Mouse (Mus musculus) embryo, embryonic 11 days (tissue): ENCODE data around the gene Taar4.

Experiments
- DNase-seq: peaks from one replicate; pipeline ENCODE4 v3.0.0-alpha.2; 2015

Taar4 gene

DNA sequence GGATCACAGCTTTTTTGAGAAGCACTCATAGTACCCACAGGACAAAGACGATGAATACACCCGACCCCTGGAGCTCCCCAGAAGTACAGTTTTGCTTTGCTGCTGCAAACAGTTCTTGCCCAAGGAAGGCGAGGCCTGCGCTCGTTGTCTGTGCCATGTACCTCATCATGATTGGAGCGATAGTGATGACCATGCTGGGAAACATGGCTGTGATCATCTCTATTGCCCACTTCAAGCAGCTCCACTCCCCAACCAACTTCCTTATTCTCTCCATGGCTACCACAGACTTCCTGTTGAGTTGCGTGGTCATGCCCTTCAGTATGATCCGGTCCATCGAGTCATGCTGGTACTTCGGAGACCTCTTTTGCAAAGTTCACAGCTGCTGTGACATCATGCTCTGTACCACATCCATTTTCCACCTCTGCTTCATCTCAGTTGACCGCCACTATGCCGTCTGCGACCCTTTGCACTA is at the start of gene Taar4:
Taar4 (plus strand) TSS at position 51 of the 472 bp plus-strand sequence.
- no peak for DNase-seq

DNA sequence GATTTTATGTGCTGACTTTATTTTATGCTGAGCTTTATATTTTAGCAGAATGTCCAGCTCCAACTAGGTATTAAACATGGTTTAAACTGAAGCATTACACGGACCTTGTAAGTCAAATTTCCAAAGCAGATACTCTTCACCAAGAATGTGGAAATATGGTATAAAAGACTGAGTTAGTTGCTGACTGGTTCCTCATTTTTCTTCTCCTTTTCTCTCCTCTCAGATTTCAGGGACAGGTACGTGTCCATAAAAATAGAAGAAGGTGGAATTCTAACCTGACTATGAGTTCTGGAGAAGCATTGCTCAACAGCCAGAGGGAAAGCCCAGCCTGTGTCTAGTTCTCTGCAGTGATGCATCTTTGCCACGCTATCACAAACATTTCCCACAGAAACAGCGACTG is 40.2 kb upstream of the Taar4 start, which contains the start of gene Taar1:
Taar1 (plus strand) TSS at position 301 of the 400 bp plus-strand sequence.
- DNase-seq: no peak

DNA sequence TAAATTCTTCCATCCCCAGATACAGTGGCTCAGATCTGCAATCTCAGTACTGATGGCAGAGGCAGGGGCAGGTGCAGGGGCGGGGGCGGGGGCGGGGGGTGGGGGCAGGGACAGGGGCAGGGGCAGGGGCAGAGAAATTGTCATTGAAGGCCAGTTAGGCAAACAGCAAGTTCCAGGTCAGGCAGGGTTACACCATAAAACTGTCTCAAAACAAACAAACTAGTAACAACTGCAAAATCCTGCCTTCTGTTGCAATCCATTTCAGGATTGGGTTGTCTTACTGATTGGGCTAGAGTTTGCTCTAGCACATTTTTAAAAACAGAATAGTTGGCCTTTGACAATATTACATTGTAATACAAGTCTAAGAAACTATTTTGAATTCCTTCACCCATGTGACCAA is 37.8 kb upstream of the Taar4 start:
- no peak for DNase-seq

DNA sequence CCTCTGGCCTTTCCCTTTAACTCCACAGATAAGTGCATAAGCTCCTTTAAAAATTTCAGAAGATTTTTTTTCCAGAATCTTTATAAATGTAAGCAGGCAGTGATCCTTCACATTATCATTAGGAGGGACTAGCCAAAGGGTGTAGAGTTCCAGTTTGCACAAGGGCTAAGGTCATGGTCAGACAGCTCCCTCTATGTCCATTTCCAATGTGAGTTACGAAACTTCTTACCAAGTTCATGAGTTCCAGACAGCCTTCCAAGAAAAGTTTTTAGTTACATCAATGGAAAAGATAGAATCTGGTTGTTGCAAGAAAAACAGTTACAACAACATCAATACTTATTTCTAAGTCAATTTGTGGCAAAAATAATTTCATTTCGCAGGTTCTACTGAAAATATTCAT is 36.4 kb upstream of the Taar4 start:
- no peak for DNase-seq

DNA sequence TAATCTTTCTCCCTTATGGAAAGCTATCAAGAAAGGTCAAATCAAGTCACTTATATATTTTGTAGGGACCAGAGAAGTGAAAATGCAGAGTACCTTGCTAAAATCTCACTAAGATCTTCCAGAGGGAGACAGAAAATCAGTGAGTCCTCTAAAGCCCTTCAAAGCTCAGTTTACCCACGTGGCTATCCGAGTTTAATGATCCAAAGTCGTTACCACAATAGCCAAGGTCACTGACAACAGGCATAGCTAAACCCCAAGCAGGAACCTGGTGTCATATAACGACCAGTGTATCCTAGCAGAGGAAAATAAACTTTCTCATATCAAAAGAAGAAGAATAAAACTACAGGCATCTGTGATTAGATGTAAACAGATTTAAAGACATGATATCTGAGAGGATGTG is 22.7 kb upstream of the Taar4 start:
- DNase-seq: no peak

DNA sequence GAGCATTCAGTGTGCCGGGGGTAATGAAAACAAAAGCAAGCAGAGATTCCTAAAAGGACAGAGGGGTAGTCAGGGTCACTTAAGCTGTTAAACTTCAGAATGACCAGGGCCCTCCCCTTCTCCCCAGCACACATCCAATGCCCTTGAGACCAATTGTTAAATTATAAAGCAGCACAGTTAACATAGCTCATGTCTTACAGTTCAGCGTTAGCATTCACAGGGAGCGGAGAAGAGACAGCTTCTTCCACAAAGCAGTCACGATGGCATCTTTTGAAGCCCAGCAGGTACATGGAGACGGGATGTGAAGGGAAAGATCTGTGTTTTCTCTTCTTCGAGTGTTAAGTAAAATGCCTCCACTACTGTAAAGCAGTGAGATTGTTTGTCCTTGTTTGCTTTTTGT is 22.0 kb upstream of the Taar4 start, which contains the start of gene Taar2:
Taar2 (plus strand) TSS at position 261 of the 400 bp plus-strand sequence.
- DNase-seq: no peak

DNA sequence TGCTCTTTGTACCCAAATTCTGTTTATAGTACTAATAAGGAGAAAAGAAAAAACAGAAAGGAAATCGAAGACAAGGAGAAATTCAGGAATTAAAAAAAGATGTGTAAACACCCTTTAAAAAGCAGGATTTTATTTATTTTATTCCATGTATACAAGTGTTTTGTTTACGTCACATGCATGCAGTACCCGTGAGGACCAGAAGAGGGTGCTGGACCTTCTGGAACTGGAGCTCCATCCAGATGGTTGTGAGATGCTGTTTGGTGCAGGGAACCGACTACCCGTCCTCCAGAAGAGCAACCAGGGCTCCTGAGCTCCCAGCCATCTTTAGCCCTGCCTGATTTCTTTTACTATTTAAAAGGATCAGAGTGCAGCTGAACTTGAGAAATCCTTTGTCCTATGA is 17.8 kb upstream of the Taar4 start:
- no peak for DNase-seq

DNA sequence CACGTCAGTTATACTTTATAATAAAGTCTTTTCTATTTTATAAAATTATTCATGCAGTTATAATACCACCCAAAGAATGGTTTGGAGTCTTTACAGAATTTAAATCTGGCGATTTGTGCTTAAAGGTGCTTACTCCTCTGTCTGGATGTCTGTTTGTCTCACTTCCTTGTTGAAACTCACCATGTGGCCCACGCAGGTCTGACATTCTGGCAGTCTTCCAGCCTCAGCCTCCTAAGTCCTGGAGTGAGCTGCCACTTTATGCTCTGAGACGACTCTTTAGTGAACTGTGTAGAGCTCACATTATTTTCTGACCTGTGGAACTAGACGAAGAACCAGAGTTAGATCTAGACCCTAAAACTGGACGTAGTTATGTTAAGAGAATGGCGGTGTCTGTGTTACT is 12.3 kb upstream of the Taar4 start:
- DNase-seq: no peak

DNA sequence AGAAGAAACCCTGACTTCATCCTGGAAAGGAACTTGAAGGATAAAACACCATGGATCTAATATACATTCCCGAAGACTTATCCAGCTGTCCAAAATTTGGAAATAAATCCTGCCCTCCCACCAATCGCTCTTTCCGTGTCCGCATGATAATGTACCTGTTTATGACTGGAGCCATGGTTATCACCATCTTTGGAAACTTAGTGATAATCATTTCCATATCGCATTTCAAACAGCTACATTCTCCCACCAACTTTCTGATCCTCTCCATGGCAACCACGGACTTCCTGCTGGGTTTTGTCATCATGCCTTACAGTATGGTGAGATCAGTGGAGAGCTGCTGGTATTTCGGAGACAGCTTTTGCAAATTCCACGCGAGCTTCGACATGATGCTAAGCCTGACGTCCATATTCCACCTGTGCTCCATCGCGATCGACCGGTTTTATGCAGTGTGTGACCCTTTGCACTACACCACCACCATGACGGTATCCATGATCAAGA is 10.7 kb upstream of the Taar4 start, which contains the start of gene Taar3:
Taar3 (plus strand) TSS at position 51 of the 498 bp plus-strand sequence.
- no peak for DNase-seq

DNA sequence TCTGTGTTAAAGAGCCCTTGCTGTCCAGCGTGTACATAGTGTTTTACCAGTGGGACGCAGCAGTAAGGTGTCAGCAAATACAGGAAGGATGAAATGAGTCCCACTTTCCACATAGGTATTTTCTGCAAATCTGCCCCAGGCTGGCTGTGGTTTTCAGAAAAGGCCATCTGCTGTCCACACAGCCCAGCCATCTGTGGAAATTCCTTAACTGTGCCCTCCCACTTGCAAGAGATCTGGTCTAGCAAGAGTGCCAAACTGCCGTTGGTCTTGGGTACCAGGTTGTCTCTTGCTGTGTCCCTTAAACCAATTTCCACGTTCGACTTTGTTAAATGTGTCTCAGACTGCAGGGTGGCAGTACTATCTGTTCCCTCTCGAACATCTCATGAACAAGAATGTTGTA is 8.6 kb upstream of the Taar4 start:
- no peak for DNase-seq

DNA sequence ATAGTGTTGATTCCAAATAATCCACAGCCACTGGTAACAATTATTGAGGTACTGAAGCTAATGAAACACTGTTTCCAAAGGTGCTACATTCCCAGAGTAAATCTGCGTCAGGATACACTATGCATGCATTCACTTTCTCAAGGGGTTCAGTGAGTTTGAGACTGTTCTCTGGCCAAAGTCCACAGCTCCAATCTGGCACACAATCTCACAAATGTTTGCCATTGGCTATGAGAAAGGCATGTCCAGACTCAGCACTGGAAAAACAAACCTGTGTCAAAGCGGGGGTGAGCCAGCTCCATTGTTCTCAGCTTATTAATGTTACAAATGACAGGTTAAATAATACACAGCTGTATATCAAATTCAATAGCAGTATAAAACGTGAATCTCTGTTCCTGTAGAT is 1.2 kb upstream of the Taar4 start:
- DNase-seq: no peak

DNA sequence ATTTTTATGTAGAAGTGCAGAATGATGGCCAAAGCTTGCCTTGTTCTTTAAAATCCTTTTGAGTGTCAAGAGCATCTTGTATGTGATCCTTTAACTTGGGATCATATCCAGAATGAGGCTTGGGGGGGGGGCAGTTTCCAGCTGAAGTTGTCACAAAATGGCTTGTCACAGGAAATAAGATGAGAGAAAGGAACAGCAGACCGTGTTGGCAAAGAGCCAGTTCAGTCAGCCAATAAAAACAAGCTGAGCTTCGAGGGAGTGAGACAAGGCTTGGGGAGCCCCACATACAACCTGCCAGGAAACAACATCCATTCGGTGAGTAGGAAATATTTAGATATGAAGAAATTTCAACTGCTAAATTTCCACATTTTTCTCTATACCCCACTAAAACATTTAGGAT is 3.1 kb downstream of the Taar4 start:
- DNase-seq: no peak

DNA sequence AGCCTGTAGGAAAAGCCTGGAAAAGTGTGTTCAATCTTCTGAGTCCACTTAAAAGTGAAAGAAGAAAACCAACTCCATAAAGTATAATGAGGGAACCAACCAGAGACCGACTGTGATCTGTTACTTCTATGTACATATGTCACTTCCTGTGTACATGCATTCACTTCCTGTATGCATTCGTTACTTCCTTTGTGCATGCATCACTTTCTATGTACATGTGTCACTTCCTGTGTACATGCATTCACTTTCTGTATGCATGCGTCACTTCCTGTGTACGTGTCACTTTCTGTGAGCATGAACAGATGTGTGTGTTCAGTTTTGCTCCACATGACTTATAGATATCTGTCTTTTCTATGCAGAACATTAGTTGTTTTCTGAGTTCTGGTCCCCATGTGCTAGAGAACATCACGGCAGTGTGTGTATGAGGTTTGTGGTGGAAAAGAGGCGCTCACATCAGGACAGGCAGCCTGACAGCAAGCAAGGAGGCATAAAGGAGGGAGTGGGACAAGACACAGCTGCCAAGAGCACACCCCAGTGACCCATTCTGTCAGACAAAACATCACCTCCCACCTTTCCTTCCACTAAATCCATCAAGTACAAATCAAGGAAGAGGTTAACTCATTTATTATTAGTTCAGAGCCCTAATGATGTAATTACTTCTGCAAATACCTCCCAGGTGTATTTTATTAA is 4.8 kb downstream of the Taar4 start:
- DNase-seq: no peak

DNA sequence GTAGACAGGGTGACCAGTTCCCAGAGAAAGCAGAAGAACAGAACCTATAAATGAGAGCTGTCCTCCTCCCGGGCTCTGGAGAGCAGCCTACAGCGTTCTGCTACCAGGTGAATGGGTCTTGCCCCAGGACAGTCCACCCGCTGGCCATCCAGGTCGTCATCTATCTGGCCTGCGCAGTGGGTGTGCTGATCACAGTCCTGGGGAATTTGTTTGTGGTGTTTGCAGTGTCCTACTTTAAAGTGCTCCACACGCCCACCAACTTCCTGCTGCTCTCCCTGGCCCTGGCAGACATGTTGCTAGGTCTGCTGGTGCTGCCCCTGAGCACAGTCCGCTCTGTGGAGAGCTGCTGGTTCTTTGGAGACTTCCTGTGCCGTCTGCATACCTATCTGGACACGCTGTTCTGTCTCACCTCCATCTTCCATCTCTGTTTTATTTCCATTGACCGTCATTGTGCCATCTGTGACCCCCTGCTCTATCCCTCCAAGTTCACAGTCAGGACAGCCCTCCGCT is 10.4 kb downstream of the Taar4 start, which contains the start of gene Taar5:
Taar5 (plus strand) TSS at position 51 of the 510 bp plus-strand sequence.
- no peak for DNase-seq

DNA sequence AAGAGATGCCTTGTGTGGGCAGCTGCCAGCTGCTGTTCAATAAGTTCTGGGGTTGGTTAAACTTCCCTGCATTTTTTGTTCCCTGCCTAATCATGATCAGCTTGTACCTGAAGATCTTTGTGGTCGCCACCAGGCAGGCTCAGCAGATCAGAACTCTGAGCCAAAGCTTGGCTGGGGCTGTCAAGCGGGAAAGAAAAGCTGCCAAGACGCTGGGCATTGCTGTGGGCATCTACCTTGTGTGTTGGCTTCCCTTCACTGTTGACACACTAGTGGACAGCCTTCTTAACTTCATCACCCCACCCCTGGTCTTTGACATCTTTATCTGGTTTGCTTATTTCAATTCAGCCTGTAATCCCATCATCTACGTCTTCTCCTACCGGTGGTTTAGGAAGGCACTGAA is 11.0 kb downstream of the Taar4 start:
- DNase-seq: no peak

DNA sequence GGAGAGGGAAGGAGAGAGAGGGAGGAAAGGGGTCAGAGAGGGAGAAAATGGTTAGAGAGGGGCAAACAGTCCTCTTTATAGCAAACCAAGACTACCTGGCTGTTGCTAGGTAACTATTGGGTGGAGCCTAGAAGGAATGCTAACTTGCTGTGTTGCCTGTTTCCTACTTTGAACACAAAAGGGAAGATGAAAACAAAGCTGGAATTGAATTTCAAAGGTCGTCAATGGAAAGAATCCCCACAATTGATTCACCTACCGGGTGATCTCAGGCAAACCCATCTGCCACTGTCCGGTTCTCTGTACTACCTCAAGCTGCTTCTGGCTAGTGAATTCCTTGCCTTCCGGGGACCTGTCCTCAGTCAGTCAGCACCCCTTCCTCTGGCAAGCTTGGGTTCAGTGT is 17.7 kb downstream of the Taar4 start:
- no peak for DNase-seq

DNA sequence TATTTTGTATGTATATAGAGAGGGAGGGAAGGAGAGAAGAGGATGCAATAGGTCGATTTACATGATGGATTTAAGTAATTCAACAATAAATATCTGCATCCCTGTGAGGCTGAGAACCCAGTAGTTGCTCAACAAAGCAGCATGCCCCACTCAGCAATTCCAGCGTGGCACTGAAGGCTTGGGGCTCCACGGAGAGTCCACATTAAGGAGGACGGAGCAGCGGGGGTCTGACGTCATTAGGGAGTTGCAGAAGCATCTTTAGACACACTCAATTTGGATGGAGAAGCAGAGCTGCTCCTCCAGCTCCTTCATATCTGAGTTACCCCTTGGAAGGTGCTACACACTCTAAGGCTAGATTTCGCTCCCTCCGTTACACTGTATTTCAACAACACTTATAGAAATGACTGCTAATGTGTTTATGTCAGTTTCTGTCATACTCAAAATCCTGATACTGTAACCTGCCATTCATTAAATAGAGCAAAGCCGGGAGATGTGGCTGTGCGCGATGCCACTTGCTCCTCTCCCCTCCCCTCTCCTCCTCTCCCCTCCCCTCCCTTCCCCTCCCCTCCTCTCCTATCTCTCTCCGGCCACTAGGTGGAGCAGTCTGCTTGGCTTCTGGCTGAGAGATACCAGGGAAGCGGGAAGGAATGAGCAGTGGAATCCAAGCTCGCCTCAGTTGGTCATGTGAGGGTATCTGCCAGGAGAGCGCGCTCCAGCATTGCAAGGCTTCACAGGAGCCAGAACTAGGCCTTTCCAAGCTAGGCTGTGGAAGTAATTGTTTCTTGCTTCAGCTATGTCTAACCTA is 18.8 kb downstream of the Taar4 start:
- DNase-seq: peak; percentile 87

DNA sequence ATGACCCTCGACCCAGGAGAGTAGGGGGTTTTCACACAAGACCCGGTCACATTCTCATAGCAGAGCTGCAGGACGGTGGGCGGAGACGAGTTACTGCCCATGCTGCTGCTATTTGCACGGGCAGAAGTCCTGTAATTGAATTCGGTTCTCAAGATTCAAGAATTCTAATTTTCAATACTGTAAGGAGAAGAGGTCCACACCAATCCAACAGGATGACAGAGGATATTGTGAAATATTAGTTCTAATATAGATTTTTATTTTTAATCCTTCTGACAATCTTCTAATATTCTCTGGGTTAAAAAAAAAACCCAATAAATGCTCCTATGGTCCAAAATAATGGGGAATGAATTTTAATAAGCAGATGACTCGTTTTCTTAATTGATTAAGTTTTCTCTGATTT is 25.3 kb downstream of the Taar4 start, which contains the start of gene Taar6:
Taar6 (minus strand) TSS at position 101 of the 400 bp plus-strand sequence.
- no peak for DNase-seq

DNA sequence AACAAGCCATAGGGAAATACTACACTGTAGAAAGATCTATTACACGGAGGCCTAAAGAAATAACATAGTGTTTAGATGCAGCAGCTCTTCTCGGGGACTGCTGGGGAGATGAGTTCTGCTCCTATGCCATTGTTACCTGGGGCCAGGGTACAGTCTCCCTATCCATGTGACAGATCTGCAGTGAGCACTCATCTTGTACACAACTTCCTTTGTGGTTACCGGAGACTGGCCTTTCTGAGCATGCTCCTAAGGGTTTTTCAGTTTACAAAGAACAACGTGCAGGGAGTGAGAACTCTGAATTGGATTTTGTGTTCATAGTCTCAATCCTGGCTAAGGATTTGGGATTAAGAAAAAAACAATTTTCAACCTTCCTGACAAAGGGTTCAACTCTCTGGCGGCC is 26.1 kb downstream of the Taar4 start:
- no peak for DNase-seq

DNA sequence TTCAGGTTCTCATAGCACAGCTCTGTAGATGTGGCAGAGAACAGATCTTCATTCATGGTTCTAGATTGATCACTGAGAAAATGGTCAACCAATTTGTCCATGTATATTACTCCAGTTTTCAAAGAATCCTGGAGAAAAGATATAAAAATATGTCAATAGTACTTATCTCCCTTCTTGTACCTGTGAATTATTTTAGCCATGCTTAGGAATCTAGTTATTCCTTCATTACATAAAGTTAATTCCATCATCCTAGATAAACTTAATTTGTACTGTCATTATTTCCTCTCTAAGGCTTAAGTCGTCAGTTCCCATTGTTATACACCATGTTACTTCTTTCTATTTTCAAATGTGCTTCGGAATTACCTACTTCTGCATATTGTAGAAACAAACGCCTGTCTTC is 33.1 kb downstream of the Taar4 start, which contains the start of gene Taar7a:
Taar7a (minus strand) TSS at position 101 of the 400 bp plus-strand sequence.
- DNase-seq: no peak

DNA sequence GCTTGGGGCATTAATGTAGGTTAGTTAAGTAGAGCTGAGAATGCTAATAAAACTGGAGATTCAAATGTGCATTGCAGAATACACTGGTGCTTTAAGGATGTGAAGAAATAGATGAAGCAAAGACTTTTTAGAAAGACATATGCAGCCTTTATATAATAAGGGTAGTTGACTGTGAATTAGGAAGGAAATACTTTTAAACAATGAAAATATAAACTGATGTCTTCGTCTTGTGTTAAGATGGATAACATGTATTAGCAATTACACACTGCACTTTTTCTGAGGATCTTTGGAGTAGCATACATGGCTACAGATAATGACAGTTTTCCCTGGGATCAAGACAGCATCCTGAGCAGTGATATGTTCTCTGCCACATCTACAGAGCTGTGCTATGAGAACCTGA is 39.3 kb downstream of the Taar4 start, which contains the start of gene Taar7b:
Taar7b (plus strand) TSS at position 301 of the 400 bp plus-strand sequence.
- no peak for DNase-seq

DNA sequence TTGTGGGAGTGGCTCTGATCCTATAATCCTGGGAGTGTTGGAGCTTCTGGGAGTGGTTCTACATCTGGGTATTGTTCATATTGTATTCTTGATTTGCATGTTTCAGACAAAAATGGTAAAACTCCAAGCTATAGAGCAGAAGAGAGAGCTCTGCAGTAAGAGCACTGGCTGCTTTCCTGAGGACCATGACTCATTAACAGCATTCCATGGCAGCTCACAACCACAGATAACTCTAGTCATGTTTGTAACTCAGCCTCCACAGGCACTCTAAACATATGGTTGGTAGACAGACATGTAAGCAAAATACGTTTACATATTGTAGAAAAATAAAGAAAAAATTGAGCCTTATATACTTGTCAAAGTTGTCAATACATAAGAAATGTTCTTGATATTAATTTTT is 46.1 kb downstream of the Taar4 start:
- DNase-seq: no peak

DNA sequence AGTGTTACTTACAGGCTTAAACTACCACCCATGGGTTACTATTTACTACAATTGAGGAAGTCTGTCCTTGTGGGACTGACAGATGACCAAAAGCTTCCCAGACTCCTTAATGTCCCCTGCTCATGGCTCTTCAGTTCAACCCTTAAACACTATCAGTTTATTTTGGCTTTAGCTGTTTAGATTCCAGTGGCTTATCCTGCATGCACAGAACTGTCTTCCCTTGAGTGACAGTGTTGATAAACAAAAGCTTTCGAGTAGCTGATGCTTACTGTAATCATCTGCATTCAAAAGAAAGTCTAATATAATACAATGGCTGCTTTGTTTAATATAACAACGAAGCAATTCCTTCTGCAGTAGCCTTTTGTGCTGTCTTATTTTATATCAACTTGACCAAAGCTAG is 46.7 kb downstream of the Taar4 start:
- DNase-seq: no peak
